Mouse (Mus musculus): ENCODE data around the gene Fam89b. TPM values are rescaled to one million over a fixed set of nuclear protein-coding genes. Genes with fewer than 3 reads are reported as not detected.
A peak's percentile ranks its signal among the peaks of the same experiment; 100 is the strongest.

Gene Fam89b
- polyA plus RNA-seq, 1 experiment from 2014 or later = 92.7 TPM

DNA sequence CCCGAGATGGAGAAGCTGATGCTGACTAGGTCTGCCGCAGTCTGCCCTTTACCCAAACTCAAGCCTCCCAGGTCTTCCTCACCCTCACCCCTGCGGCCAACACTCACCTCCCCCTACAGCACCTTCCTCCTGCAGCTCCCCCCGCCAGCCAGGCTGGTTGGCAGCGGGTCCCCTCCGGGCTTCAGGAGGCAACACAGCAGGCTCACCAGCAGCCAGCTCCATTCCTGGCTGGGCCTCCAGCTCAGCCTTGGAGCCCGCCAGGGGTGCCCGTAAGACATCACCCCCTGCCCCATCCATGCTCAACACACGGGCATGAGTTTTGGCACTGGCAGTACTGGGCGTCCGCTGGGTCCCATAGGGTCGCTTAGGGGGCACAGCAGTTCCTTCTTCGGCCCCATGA is 44.5 kb downstream of the Fam89b start:
- no peak for ATAC-seq (replicated peaks; ENCODE audit: low FRiP score, low read depth)
- WGBS = 90% methylated on average over 13 of the region's 13 CpGs
- TF ChIP-seq CTCF (IDR thresholded peaks at IDR 0.05; ENCODE audit: low read depth) = no peak
- no peak for DNase-seq (ENCODE audit: low spot score)
- Histone ChIP-seq H3K9me3 (replicated peaks; ENCODE audit: low read length) (no peaks in the 10 kb centered on the region), H3K27me3 (ENCODE audit: insufficient read depth, low read length) (no peaks in the 10 kb centered on the region), H3K36me3 (ENCODE audit: insufficient read depth, low read length) (peaks cover 50% of the 10 kb centered on the region), H3K4me2 (ENCODE audit: low read length) (no peak overlapping the region), H3K27ac (no peak overlapping the region), H3K4me1 (replicated peaks; ENCODE audit: insufficient read depth, low read length) (0 out of 2 replicates have a peak, but pooled peaks cover 3% of the 10 kb centered on the region), H3K4me3 (replicated peaks; ENCODE audit: low read depth, low read length) (no peak overlapping the region), H3K9ac (ENCODE audit: low read depth, low read length) (no peak overlapping the region)

- Histone ChIP-seq H3K9me3 (replicated peaks; ENCODE audit: low read length) (no peaks in the 10 kb centered on the region), H3K36me3 (ENCODE audit: insufficient read depth, low read length) (peaks cover 56% of the 10 kb centered on the region), H3K4me2 (ENCODE audit: low read length) (no peak overlapping the region), H3K9ac (ENCODE audit: low read depth, low read length) (no peak overlapping the region), H3K27ac (no peak overlapping the region), H3K4me3 (replicated peaks; ENCODE audit: low read depth, low read length) (no peak overlapping the region), H3K27me3 (ENCODE audit: insufficient read depth, low read length) (no peaks in the 10 kb centered on the region), H3K4me1 (replicated peaks; ENCODE audit: insufficient read depth, low read length) (0 out of 2 replicates have a peak, but pooled peaks cover 3% of the 10 kb centered on the region)
- ATAC-seq (replicated peaks; ENCODE audit: low FRiP score, low read depth) = no peak
- no peak for DNase-seq (ENCODE audit: low spot score)
- 84% methylated on average over 12 of the region's 12 CpGs for WGBS
- no peak for TF ChIP-seq CTCF (IDR thresholded peaks at IDR 0.05; ENCODE audit: low read depth)
Observed at GRCm38 (mm10) chr19:5684236-5684635, 45.2 kb downstream of the Fam89b start.

DNA sequence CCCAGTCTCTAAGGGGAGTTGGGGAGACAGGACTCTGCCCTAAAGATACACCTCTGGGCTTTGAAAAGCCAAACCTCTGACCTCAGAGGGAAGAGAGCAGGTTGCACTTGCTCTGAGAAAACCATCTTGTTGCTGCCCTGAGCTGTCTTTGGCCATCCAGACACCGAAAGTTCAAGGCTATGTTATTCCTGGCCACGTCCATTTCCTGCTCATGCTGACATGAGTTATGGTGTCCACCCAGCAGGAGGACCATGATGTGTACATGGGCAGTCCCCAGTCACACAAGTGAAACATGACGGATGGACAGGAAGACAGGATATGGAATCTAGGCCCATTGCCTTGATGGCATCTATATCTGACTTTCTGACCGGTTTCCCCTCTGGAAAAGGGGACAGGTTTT is 49.0 kb downstream of the Fam89b start:
- Histone ChIP-seq H3K4me3 (replicated peaks; ENCODE audit: low read depth, low read length) (no peak overlapping the region), H3K27me3 (ENCODE audit: insufficient read depth, low read length) (no peaks in the 10 kb centered on the region), H3K4me2 (ENCODE audit: low read length) (no peak overlapping the region), H3K9ac (ENCODE audit: low read depth, low read length) (0 out of 2 replicates have a peak overlapping the region, but pooled peaks have one; percentile 5), H3K36me3 (ENCODE audit: insufficient read depth, low read length) (peaks cover 81% of the 10 kb centered on the region), H3K9me3 (replicated peaks; ENCODE audit: low read length) (no peaks in the 10 kb centered on the region), H3K27ac (no peak overlapping the region), H3K4me1 (replicated peaks; ENCODE audit: insufficient read depth, low read length) (no peaks in the 10 kb centered on the region)
- 45% methylated on average over 4 of the region's 4 CpGs for WGBS
- ATAC-seq (replicated peaks; ENCODE audit: low FRiP score, low read depth) = no peak
- no peak for TF ChIP-seq CTCF (IDR thresholded peaks at IDR 0.05; ENCODE audit: low read depth)
- peak; percentile 19 for DNase-seq (ENCODE audit: low spot score)

Small RNA genes lying within 50 kb of the gene (microRNA-seq; reads per million reads assigned to microRNA genes)
- not detected for gene Mir6987

Other genes starting within 250 kb of the Fam89b start
- 31.3 and 31.8 TPM in 2 replicates for gene Mus81, start 241.3 kb downstream of the Fam89b start, polyA plus RNA-seq (2015; fragmentation: Nextera tagmentation; extraction: Ambion mirVana)
- gene Cfl1, start 239.2 kb downstream of the Fam89b start, polyA plus RNA-seq (2015; fragmentation: Nextera tagmentation; extraction: Ambion mirVana) = 2,170 and 2,281 TPM in 2 replicates
- gene 1700020D05Rik, start 225.9 kb downstream of the Fam89b start, polyA plus RNA-seq (2015; fragmentation: Nextera tagmentation; extraction: Ambion mirVana) = 0.13 TPM in 1 of 2 replicates, not detected in the other
- 7.6 and 8.0 TPM in 2 replicates for gene Snx32, start 219.1 kb downstream of the Fam89b start, polyA plus RNA-seq (2015; fragmentation: Nextera tagmentation; extraction: Ambion mirVana)
- 12.3 and 13.7 TPM in 2 replicates for gene Ovol1, start 169.0 kb downstream of the Fam89b start, polyA plus RNA-seq (2015; fragmentation: Nextera tagmentation; extraction: Ambion mirVana)
- gene Ap5b1, start 161.6 kb downstream of the Fam89b start, polyA plus RNA-seq (2015; fragmentation: Nextera tagmentation; extraction: Ambion mirVana) = 7.1 and 7.2 TPM in 2 replicates
- gene Rnaseh2c, start 127.8 kb downstream of the Fam89b start, polyA plus RNA-seq (2015; fragmentation: Nextera tagmentation; extraction: Ambion mirVana) = 107 and 128 TPM in 2 replicates
- gene Kat5, start 119.4 kb downstream of the Fam89b start, polyA plus RNA-seq (2015; fragmentation: Nextera tagmentation; extraction: Ambion mirVana) = 54.0 and 56.5 TPM in 2 replicates
- 42.6 and 45.5 TPM in 2 replicates for gene Rela, start 92.2 kb downstream of the Fam89b start, polyA plus RNA-seq (2015; fragmentation: Nextera tagmentation; extraction: Ambion mirVana)
- 22.5 and 26.2 TPM in 2 replicates for gene Sipa1, start 65.9 kb downstream of the Fam89b start, polyA plus RNA-seq (2015; fragmentation: Nextera tagmentation; extraction: Ambion mirVana)
- gene Map3k11, start 40.9 kb downstream of the Fam89b start, polyA plus RNA-seq (2015; fragmentation: Nextera tagmentation; extraction: Ambion mirVana) = 35.4 and 39.8 TPM in 2 replicates
- gene Pcnx3, start 40.7 kb downstream of the Fam89b start, polyA plus RNA-seq (2015; fragmentation: Nextera tagmentation; extraction: Ambion mirVana) = 14.8 and 15.0 TPM in 2 replicates
- gene Kcnk7, start 25.3 kb downstream of the Fam89b start, polyA plus RNA-seq (2015; fragmentation: Nextera tagmentation; extraction: Ambion mirVana) = 0.32 and 0.33 TPM in 2 replicates
- 14.3 and 15.0 TPM in 2 replicates for gene Ehbp1l1, start 3.3 kb downstream of the Fam89b start, polyA plus RNA-seq (2015; fragmentation: Nextera tagmentation; extraction: Ambion mirVana)
- gene Ltbp3, start 11.3 kb upstream of the Fam89b start, polyA plus RNA-seq (2015; fragmentation: Nextera tagmentation; extraction: Ambion mirVana) = 22.3 and 23.9 TPM in 2 replicates
- gene Scyl1, start 41.8 kb upstream of the Fam89b start, polyA plus RNA-seq (2015; fragmentation: Nextera tagmentation; extraction: Ambion mirVana) = 63.5 and 65.1 TPM in 2 replicates
- gene Frmd8, start 145.6 kb upstream of the Fam89b start, polyA plus RNA-seq (2015; fragmentation: Nextera tagmentation; extraction: Ambion mirVana) = 31.6 and 35.9 TPM in 2 replicates
- 19.9 and 24.5 TPM in 2 replicates for gene Slc25a45, start 148.2 kb upstream of the Fam89b start, polyA plus RNA-seq (2015; fragmentation: Nextera tagmentation; extraction: Ambion mirVana)
- 2.9 and 3.6 TPM in 2 replicates for gene Tigd3, start 164.5 kb upstream of the Fam89b start, polyA plus RNA-seq (2015; fragmentation: Nextera tagmentation; extraction: Ambion mirVana)
- gene Dpf2, start 183.4 kb upstream of the Fam89b start, polyA plus RNA-seq (2015; fragmentation: Nextera tagmentation; extraction: Ambion mirVana) = 108 and 109 TPM in 2 replicates
- gene Cdc42ep2, start 195.2 kb upstream of the Fam89b start, polyA plus RNA-seq (2015; fragmentation: Nextera tagmentation; extraction: Ambion mirVana) = 13.2 and 14.2 TPM in 2 replicates
- gene Pola2, start 234.5 kb upstream of the Fam89b start, polyA plus RNA-seq (2015; fragmentation: Nextera tagmentation; extraction: Ambion mirVana) = 39.8 and 40.6 TPM in 2 replicates

Data from kidney, postnatal 0 days (tissue).